Mouse (Mus musculus): ENCODE results near the gene Gcn1l1. TPM values are rescaled to one million over a fixed set of nuclear protein-coding genes. Genes with fewer than 3 reads are reported as not detected.
"Not testable (repeated sequence)": the region's sequence is repeated elsewhere in the genome, so short reads cannot be mapped to it uniquely, and the experiment has no call there.

The Gcn1l1 gene
- 16.9 to 37.5 TPM (median 22.8 TPM) in 3 replicates for total RNA-seq (2017)

DNA sequence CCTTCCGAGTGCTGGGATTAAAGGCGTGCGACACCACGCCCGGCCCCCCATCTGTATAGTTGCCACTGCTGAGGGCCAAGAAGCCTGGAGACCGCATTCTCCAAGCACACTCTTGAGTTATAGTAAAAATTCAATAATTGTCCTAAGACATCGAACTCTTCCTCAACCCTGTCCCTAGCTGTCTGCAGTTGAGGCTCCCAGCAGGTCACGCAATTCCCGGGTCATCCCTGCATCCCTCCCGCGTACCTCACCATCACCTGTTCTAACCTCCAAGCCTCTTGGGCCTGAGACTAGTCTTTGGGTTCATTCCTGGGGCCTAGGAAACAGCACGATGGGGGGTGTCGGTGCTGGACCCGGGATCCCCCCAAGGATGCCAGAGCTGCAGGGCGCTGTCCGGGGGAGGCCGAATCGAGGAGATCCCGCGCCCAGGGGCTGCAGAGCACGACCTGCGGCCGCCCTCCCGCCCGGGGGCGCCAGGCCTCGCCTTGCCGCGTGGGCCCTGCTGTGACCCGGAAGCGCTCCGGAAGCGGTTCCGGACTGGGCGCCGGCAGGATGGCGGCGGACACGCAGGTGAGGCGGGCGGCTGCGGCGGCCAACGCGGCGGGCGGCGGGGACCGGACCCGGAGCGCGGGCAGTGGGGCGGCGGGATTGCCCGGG is at the start of gene Gcn1l1:
Gene Gcn1l1 (plus strand): TSS at position 518 of the 657 bp plus-strand sequence.
- ATAC-seq (replicated peaks; ENCODE audit: insufficient number of reproducible peaks, low FRiP score, low TSS enrichment, poor library complexity, severe bottlenecking) = no peak

DNA sequence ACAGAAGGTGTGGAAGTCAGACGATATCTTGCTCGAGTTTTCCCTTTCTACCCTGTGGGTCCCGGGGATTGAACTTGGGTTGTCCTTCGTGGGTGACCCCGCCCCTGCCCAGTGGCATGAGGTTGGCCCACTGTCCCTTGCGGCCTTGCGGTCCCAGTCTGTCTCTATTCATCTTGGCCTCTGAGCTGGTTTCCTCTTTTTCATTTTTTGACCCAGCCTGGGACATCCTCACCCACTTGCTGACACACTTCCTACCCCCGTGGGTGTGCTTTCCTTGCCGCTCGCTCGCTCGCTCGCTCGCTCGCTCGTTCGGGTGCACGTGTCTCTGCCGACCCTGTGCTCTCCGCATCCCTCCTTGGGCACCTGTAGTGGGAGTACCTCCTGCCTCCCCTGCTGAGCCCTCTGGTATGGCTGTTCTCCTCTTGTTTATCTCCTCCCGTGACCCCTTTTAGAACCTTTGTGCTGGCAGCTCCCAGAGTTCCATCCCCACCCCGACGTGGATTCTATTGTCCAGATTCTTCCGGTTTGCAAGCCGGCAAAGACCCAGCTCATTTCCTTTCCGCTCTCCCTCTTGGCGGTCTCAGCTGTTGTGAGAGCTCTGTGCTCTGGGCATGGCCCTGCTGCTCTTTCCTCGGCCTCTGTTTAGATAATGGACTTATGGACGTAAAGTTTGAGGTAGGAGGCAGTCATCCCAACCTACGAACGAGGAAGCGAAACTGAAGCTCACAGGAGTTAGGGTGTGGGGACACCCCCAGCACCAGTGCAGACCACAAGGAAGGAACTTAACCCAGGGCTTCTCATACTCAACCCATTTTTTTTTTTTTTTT is 48.8 kb upstream of the Gcn1l1 start:
- peak; percentile 88 for ATAC-seq (replicated peaks; ENCODE audit: insufficient number of reproducible peaks, low FRiP score, low TSS enrichment, poor library complexity, severe bottlenecking)

DNA sequence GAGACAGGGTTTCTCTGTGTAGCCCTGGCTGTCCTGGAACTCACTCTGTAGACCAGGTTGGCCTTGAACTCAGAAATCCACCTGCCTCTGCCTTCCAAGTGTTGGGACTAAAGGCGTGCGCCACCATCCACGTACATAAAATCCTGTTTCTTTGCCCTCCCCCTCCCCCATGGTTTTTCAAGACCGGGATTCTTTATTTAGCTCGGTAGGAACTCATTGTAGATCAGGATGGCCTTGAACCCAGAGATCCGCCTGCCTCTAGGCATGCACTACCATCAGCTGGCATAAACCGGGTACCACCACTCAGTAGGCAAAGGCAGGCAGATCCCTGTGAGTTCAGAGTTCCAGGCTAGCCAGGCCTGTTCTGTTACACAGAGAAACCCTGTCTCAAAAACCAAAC is 48.1 kb upstream of the Gcn1l1 start:
- no peak for ATAC-seq (replicated peaks; ENCODE audit: insufficient number of reproducible peaks, low FRiP score, low TSS enrichment, poor library complexity, severe bottlenecking)

DNA sequence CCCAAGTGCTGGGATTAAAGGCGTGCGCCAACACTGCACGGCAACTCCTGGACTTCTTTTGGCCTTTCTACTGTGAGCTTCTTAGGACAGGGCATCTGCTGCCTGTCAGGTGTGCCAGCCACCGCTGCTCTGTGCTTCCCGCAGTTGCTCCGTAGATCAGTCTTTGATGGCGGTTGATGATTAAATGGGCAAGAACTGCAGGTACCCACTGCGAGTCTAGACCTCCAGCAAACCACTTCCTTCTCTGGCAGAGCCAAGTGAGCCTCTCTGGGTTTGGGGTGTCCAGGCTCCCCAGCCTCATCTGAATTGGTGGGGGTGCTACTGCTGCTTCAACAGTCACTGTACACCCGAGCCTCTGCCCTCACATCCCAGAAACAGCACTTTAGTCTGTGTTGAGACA is 47.6 kb upstream of the Gcn1l1 start:
- no peak for ATAC-seq (replicated peaks; ENCODE audit: insufficient number of reproducible peaks, low FRiP score, low TSS enrichment, poor library complexity, severe bottlenecking)

DNA sequence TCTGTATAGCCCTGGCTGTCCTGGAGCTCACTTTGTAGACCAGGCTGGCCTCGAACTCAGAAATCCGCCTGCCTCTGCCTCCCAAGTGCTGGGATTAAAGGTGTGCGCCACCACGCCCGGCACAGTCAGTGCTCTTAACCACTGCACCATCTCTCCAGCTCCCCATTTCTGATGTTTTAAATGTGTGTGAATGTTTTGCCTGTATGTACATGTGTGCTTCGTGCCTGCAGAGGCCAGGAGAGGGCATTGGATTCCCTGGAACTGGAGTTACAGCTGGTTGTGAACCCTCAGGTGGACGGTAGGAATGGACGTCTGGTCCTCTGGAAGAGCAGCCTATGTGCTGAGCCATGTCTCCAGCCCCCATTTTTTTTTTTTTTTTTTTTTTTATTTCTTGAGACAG is 46.8 kb upstream of the Gcn1l1 start:
- not testable (repeated sequence) for ATAC-seq (replicated peaks; ENCODE audit: insufficient number of reproducible peaks, low FRiP score, low TSS enrichment, poor library complexity, severe bottlenecking)

DNA sequence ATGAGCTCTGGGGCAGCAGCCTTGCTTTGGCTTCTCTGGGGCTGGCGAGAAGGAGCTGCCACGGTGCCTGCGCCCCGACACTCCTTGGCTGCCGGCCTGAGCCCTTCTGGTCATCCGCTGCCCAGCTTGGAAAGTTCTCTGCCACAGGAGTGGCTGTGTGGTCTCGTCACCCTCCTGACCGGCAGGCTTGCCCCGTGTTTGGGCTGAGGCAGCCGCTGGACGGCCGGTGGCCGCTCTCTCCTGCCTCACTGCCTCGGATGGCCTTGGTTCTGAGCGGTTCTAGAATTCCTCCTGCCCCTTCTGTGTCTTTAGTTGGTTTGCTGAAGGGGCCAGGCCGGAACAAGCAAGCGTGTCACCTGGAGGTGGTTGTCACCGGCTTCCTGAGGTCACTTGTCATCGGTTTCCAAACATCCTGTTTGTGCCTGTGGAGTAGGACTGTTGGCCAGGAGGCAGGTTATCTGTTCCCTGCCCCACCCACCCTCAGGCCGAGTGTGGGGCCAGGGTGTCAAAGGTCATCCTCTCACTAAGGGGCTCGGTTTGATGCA is 44.7 kb upstream of the Gcn1l1 start:
- ATAC-seq (replicated peaks; ENCODE audit: insufficient number of reproducible peaks, low FRiP score, low TSS enrichment, poor library complexity, severe bottlenecking) = no peak

DNA sequence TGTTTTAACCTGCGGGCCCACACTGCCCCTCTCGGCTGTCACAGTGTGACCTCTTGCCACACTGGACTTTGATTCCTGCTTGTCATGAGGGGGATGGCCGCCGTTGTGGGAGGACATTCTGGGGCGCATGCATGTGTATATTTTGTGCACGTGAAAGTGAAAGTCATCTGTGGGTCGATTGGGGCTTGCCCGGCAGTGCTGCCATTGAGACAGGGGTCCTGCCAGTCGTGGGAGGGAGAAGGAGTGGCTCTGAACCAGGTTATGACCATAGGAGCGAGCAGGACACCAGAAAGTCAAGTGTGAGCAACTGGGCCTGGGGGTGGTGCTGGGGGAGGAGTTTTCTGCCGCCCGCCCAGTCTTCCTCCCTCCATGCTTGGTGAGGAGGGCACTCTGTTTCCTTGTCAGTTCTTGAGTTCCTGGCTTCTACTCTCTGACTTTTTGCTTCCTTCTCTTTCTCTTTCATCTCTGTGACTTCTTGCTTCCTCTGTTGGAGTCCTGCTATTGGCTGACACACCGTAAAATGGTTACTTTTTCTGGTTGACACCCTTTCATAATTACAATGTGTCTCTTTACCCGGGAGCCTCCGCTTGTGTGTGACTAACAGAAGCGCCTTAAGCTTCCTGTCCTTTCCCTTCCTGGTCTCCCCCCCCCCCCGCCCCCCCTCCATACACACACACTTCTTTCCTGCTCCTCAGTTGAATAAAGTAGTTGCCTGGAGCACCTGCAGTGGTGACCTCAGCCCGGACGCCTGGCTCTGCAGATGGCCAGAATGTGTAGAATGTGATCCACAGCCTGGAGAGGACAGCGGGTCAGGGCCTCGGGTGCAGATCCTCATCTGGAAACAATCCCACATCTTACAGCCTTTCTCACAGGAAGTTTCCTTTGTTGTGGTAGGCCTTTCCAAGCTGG is 43.2 kb upstream of the Gcn1l1 start:
- ATAC-seq (replicated peaks; ENCODE audit: insufficient number of reproducible peaks, low FRiP score, low TSS enrichment, poor library complexity, severe bottlenecking) = peak; percentile 73

DNA sequence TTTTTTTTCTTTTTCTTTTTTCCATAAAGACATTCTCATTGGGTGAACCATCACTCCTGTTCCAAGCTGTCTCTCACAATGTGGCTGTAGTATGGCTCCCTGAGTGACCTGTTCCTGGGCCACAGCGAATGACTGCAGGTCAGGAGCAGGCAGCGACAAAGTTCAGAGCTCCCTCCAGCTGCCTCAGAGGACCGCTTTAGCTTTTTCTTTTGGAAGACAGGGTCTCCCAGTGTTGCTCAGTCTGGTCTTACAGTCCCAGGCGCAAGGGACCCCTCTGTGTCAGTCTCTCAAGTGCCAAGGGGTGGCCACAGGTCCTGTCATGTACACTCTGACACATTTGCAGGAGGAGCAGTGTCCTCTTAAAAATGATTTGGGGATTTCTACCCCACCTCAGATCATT is 42.5 kb upstream of the Gcn1l1 start:
- ATAC-seq (replicated peaks; ENCODE audit: insufficient number of reproducible peaks, low FRiP score, low TSS enrichment, poor library complexity, severe bottlenecking) = no peak

DNA sequence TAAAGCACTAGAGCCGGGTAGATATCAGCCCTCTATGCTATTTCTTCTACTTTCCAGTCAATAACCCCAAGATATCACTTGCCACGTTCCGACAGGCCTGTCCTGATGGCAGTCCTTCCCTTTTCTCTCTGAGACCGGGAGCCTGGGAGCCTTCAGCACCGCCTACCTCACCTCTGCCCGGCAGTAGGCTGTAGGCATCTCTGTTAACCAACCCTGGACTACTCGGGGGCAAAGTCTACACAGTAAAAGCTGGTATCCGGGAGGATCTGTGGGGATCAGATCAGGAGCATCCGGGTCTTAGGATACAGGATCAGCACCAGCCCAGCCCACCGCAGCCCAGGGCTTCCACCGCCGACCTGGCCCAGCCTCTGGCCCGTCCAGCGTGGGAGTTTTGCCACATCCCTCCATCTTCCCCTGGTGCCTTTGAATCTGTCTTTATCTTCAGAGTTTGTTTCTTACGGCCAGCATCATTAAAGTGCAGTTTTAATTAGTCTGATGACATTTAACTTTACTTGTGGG is 42.0 kb upstream of the Gcn1l1 start:
- ATAC-seq (replicated peaks; ENCODE audit: insufficient number of reproducible peaks, low FRiP score, low TSS enrichment, poor library complexity, severe bottlenecking) = no peak

DNA sequence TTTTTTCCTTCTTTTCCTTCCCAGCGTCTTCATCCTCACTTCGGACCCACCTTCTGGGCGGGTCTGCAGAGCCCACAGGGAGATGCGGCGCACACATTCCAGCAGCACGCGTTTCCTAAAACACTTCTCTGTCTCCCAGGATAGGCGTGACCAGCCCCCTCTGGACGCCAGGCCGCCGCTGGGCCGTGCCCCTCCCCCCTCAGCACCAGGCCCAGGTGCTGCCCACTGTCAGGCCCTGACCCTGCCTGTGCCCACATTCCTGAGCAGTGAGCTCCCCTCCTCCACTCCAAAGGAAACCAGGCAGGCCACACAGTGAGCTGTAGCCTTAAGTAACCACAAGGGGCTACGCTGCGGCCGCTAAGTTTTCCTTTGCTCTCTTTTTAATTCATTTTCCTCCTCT is 41.1 kb upstream of the Gcn1l1 start:
- ATAC-seq (replicated peaks; ENCODE audit: insufficient number of reproducible peaks, low FRiP score, low TSS enrichment, poor library complexity, severe bottlenecking) = no peak

DNA sequence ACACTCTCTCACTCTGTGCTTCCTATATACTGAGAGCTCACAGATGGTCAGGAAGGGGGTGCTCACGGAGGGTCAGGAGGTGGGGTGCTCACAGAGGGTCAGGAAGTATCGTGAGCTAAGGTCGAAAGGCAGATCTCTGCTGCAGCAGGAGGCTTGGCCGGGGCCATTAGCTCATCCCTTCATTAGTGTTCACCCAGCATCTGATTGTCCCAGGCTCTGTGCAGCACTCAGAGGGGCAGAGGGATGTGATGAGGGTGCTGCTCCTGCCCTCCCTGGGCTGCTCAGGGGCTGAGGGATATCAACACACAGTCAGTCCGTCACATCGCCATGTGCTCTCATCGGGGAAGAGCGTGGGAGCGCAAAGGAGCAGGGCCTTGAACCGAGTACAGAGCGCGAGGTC is 40.6 kb upstream of the Gcn1l1 start:
- ATAC-seq (replicated peaks; ENCODE audit: insufficient number of reproducible peaks, low FRiP score, low TSS enrichment, poor library complexity, severe bottlenecking) = no peak

DNA sequence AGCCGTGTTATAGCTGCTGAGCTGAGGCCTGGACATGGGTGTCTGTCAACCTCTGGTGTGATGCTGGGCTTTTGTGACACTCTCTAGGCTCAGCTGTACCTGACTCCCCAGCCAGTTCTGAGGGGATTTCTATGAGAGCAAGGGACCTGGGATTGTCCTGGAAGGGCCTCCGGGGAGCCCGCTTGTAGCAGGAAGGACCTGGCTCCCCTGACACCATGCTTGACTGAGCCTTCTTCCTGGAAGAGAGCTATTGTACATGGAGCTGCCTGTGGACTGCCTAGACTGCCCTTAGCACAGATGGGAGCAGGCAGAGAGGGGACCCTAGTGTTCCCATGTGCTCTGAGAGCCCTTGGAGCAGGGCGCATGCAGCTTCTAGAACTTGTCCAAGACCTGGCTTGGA is 39.6 kb upstream of the Gcn1l1 start:
- ATAC-seq (replicated peaks; ENCODE audit: insufficient number of reproducible peaks, low FRiP score, low TSS enrichment, poor library complexity, severe bottlenecking) = no peak

DNA sequence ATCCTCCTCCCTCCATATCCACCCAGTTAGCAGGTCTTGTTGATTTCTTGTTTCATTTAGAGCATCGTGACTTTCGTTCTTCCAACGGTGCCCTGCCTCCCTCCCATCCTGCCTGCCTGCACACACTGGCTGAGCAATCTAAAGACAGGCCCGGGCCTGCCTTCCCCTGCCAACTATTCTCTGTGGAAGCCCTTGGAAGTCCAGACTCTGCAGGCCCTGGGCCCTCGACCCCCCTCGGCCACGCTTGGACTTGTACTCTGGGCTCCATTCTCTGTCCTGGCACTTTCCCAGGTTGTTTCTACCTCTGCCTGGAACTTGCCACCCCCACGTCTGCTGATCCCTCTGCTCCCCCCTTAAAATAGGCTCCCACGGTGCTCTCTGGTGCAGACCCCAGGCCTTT is 39.1 kb upstream of the Gcn1l1 start:
- ATAC-seq (replicated peaks; ENCODE audit: insufficient number of reproducible peaks, low FRiP score, low TSS enrichment, poor library complexity, severe bottlenecking) = no peak

DNA sequence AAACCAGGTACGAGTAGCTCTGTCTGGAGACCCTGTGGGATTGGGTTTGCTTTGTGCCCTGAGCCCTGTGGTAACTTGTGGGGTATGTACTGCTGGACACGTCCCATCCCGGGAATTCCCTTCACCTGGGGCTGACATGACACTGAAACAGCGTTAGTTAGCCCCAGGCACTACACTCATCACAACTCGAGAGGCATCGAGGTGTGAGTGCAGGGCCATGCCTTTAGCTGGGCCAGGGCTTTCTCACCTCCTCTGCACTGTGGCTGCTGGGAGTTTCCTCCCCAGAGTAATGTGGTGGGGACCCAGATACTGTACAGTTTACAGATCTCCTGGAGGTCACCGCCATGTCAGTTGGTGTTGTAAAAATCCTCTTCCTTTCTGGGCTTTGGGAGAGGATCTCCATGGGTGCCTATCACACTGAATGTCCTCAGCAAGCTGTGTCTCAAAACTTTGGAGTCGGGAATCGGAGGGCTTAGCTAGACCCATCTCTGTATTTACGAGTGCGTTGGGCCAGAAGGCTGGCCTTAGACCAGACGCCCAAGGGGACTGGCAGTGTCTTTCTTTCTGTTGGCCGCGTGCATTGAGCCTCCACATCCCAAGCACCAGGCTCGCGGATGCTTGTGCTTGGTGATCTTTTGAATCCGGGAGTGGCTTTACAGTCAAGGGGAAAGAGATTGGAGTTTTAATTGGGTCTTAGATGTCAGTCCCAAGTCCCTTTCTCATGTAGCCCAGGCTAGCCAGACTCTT is 38.4 kb upstream of the Gcn1l1 start:
- no peak for ATAC-seq (replicated peaks; ENCODE audit: insufficient number of reproducible peaks, low FRiP score, low TSS enrichment, poor library complexity, severe bottlenecking)

DNA sequence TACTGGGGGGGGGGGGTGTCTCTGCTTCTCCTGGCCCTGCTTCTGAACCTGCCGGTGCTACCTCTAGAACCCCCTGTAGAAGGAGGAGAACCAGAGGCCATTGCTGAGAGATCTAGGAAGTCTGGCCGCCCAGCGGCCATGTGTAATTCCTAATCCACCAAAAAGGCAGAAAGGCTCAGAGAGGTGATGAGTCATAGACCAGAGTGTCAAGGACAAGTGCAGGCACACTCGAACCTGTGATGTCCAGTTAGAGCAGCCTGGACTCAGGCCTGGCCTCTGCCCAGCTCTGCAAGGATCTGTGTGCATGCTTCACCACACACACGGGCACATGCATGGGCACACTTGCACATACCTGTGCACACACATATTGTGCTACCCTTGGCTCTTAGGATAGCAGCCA is 36.9 kb upstream of the Gcn1l1 start:
- no peak for ATAC-seq (replicated peaks; ENCODE audit: insufficient number of reproducible peaks, low FRiP score, low TSS enrichment, poor library complexity, severe bottlenecking)

DNA sequence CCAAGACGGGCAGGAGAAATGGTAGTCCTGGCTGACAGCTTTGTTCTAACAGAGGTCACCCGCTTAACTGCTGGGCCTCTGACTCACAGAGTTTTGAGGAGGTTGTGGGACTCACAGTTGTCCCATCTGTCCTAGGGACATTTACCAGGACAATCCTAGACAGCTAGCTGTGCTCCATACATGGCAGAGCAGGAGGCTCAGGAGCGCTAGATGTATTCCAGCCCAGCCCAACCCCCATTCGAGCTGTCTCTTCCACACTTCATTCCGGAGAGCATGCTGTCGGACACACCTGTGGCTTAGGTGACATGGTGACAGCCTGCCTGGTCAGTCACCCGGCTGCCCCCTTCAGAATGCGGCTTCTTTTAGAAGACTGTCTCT is 35.7 kb upstream of the Gcn1l1 start:
- no peak for ATAC-seq (replicated peaks; ENCODE audit: insufficient number of reproducible peaks, low FRiP score, low TSS enrichment, poor library complexity, severe bottlenecking)

DNA sequence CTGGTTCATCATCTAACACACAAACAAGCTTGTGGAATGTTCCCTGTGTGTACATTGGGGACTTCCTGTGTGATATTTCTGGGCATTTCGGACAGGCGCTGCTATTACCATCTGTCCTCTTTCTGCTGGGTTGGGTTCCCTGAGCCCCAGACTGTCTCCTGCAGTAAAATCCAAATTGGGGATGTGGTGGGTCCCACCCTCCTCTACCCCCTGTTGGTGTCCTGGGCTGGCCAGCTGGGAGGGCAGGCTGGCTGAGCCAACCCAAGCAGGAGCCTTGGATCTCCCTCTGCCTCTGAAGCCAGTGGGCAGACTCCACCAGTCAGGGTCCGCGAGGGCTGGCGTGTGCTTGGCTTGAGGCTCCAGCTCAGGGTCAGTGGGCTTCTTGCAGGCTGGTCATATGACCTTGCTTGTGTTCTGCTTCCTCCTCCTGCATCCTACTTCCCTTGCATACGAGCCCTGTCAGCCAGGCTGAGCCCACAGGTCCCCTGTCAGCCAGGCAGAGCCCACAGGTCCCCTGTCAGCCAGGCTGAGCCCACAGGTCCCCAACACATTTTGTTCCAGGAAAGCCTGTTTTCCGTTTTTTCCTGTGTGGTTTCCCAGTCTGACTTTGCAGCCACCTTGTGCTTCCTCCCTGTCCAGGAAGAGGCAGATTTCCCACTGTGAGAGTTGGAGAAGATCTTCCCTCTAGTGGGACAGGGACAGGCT is 35.2 kb upstream of the Gcn1l1 start:
- ATAC-seq (replicated peaks; ENCODE audit: insufficient number of reproducible peaks, low FRiP score, low TSS enrichment, poor library complexity, severe bottlenecking) = peak; percentile 33

DNA sequence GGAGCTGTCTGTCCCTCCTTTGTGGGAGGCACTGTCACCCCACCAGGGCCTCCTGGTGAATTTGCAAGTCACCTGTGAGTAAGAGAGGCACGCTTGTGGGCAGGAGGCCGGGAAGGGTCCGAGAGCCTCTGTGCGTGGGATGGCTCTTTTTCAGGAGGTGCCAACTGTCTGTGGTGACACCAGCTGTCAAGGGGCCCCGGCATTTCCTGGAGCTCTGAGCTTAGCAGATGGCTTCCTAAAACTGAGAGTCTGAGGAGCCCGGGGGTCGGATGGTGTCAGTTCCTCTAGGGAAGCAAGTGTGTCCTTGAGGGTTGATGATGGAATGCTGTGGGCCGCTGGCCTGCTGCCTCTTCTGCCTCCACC is 34.6 kb upstream of the Gcn1l1 start:
- no peak for ATAC-seq (replicated peaks; ENCODE audit: insufficient number of reproducible peaks, low FRiP score, low TSS enrichment, poor library complexity, severe bottlenecking)

Measured in monocyte, adult 5-6 weeks (primary cell).